Mouse (Mus musculus): ENCODE data around the gene Gltp.

- no peak for TF ChIP-seq POLR2A (IDR thresholded peaks at IDR 0.05; ENCODE audit: borderline replicate concordance, extremely low read depth, insufficient read depth, insufficient read length, poor library complexity, severe bottlenecking)
- no peak for TF ChIP-seq CTCF (IDR thresholded peaks at IDR 0.05; ENCODE audit: borderline replicate concordance, extremely low read depth, insufficient read depth, insufficient read length)
Observed at GRCm38 (mm10) chr5:114687901-114688300, 2.9 kb downstream of the Gltp start.

Data from brain, embryonic 14.5 days (tissue).